Mouse (Mus musculus) intestine, postnatal 0 days (tissue): ENCODE measurements around the gene Herc3. TPM values are rescaled to one million over a fixed set of nuclear protein-coding genes. Genes with fewer than 3 reads are reported as not detected.

ENCODE experiments used
- ATAC-seq: fragments of 200-750 bp; cut with Nextera tagmentation; 2 replicates; pipeline ENCODE4 v1.8.0; 2017; ENCODE audit warnings: mild to moderate bottlenecking, moderate TSS enrichment, moderate library complexity
- H3K27ac ChIP-seq: fragments of 300-500 bp; sonication (generic); 2 replicates; pipeline ENCODE4 v1.5.1; 2014; ENCODE audit warnings: mild to moderate bottlenecking, low read depth, low read length, moderate library complexity
- H3K27me3 ChIP-seq: fragments of 300-500 bp; sonication (generic); replicated peaks from 2 replicates; pipeline ENCODE4 v1.6.1; 2014; ENCODE audit warnings: low read length, mixed read lengths; ENCODE audit not compliant: control insufficient read depth, insufficient read depth
- H3K36me3 ChIP-seq: fragments of 300-500 bp; sonication (generic); 2 replicates; pipeline ENCODE4 v1.6.1; 2014; ENCODE audit warnings: mild to moderate bottlenecking, moderate library complexity; ENCODE audit not compliant: control insufficient read depth, insufficient read depth
- H3K4me1 ChIP-seq: fragments of 300-500 bp; sonication (generic); replicated peaks from 2 replicates; pipeline ENCODE4 v1.6.1; 2014; ENCODE audit warnings: antibody characterized with exemption, low read length, mixed read lengths; ENCODE audit not compliant: control insufficient read depth, insufficient read depth
- H3K4me2 ChIP-seq: fragments of 300-500 bp; sonication (generic); replicated peaks from 2 replicates; pipeline ENCODE4 v1.6.1; 2014; ENCODE audit warnings: low read depth, mild to moderate bottlenecking, moderate library complexity
- H3K4me3 ChIP-seq: fragments of 300-500 bp; sonication (generic); 2 replicates; pipeline ENCODE4 v1.5.1; 2014; ENCODE audit warnings: low read depth, low read length
- H3K9ac ChIP-seq: fragments of 300-500 bp; sonication (generic); 2 replicates; pipeline ENCODE4 v1.6.1; 2014; ENCODE audit warnings: mild to moderate bottlenecking, low read depth, low read length
- H3K9me3 ChIP-seq: fragments of 300-500 bp; sonication (generic); 2 replicates; pipeline ENCODE4 v1.6.1; 2016; ENCODE audit warnings: mixed run types; ENCODE audit not compliant: control insufficient read depth
- CTCF ChIP-seq: sonication (generic); IDR thresholded peaks from 2 replicates; pipeline ENCODE4 v1.5.1; 2016; ENCODE audit warnings: low read depth, mild to moderate bottlenecking, control low read depth, antibody characterized with exemption, moderate library complexity
- WGBS: fragments of 180-500 bp; shearing (Covaris S2); extraction: QIAGEN DNeasy Blood & Tissue Kit; methylation state at CpG from one replicate; pipeline ENCODE4 v1.1.7; 2014; 5-methylcytosine and 5-hydroxymethylcytosine counted together
- polyA plus RNA-seq: library from polyadenylated mRNA; unstranded; fragments of >200 nt; fragmentation: Nextera tagmentation; extraction: Ambion mirVana; gene quantifications from 2 replicates; pipeline ENCODE4 v1.2.1, GENCODE M21; 2015

Gene Herc3
- polyA plus RNA-seq, 1 experiment from 2014 or later: 14.3 TPM

- no peak for ATAC-seq
- Histone ChIP-seq H3K9ac (no peak overlapping the region), H3K4me2 (no peak overlapping the region), H3K4me3 (no peak overlapping the region), H3K27ac (no peak overlapping the region), H3K36me3 (peaks cover 20% of the 10 kb centered on the region), H3K9me3 (no peaks in the 10 kb centered on the region), H3K4me1 (no peaks in the 10 kb centered on the region), H3K27me3 (no peaks in the 10 kb centered on the region)
- 62% methylated on average over 6 of the region's 6 CpGs for WGBS
- TF ChIP-seq CTCF: no peak
Measured at GRCm38 (mm10) chr6:58933189-58933913, 102.1 kb downstream of the Herc3 start.

GRCm38 (mm10) chr6:58934144-58934543 is 102.9 kb downstream of the Herc3 start:
- no peaks in the 10 kb centered on the region for H3K9me3 ChIP-seq

GRCm38 (mm10) chr6:58937726-58938125 is 106.5 kb downstream of the Herc3 start:
- Histone ChIP-seq H3K36me3 (peaks cover 43% of the 10 kb centered on the region), H3K4me2 (no peak overlapping the region), H3K4me3 (no peak overlapping the region), H3K4me1 (no peaks in the 10 kb centered on the region), H3K9ac (no peak overlapping the region), H3K9me3 (no peaks in the 10 kb centered on the region), H3K27ac (no peak overlapping the region), H3K27me3 (no peaks in the 10 kb centered on the region)
- ATAC-seq: no peak
- no peak for TF ChIP-seq CTCF

More at GRCm38 (mm10) chr6:58934144-58934543, 102.9 kb downstream of the Herc3 start:
- no peaks in the 10 kb centered on the region for H3K4me1 ChIP-seq
- ATAC-seq: no peak
- 84% methylated on average over 4 of the region's 4 CpGs for WGBS
- H3K4me3 ChIP-seq: no peak overlapping the region
- H3K4me2 ChIP-seq: no peak overlapping the region
- H3K27me3 ChIP-seq: no peaks in the 10 kb centered on the region
- H3K36me3 ChIP-seq: peaks cover 24% of the 10 kb centered on the region
- TF ChIP-seq CTCF: no peak
- H3K27ac ChIP-seq: no peak overlapping the region
- no peak overlapping the region for H3K9ac ChIP-seq

- no peak for TF ChIP-seq CTCF
- no peak overlapping the region for H3K27ac ChIP-seq
- H3K27me3 ChIP-seq: no peaks in the 10 kb centered on the region
- peaks cover 41% of the 10 kb centered on the region for H3K36me3 ChIP-seq
- H3K9ac ChIP-seq: no peak overlapping the region
- no peak overlapping the region for H3K4me3 ChIP-seq
- ATAC-seq: no peak
- H3K4me2 ChIP-seq: no peak overlapping the region
- 90% methylated on average over 2 of the region's 2 CpGs for WGBS
- H3K4me1 ChIP-seq: no peaks in the 10 kb centered on the region
- no peaks in the 10 kb centered on the region for H3K9me3 ChIP-seq
Measured at GRCm38 (mm10) chr6:58942276-58942675, 111.0 kb downstream of the Herc3 start.

- no peak overlapping the region for H3K4me3 ChIP-seq
- no peaks in the 10 kb centered on the region for H3K9me3 ChIP-seq
- ATAC-seq: no peak
- H3K27me3 ChIP-seq: no peaks in the 10 kb centered on the region
- peaks cover 36% of the 10 kb centered on the region for H3K36me3 ChIP-seq
- H3K9ac ChIP-seq: no peak overlapping the region
- WGBS: 98% methylated on average over 3 of the region's 3 CpGs
- no peak for TF ChIP-seq CTCF
- no peaks in the 10 kb centered on the region for H3K4me1 ChIP-seq
- no peak overlapping the region for H3K27ac ChIP-seq
- no peak overlapping the region for H3K4me2 ChIP-seq
Measured at GRCm38 (mm10) chr6:58943958-58944357, 112.7 kb downstream of the Herc3 start.

GRCm38 (mm10) chr6:58946246-58946645 is 115.0 kb downstream of the Herc3 start:
- no peak overlapping the region for H3K27ac ChIP-seq
- no peak overlapping the region for H3K4me3 ChIP-seq
- H3K27me3 ChIP-seq: no peaks in the 10 kb centered on the region
- no peak for ATAC-seq
- no peak overlapping the region for H3K9ac ChIP-seq
- TF ChIP-seq CTCF: no peak
- H3K36me3 ChIP-seq: peaks cover 22% of the 10 kb centered on the region
- H3K4me1 ChIP-seq: no peaks in the 10 kb centered on the region
- H3K9me3 ChIP-seq: no peaks in the 10 kb centered on the region
- WGBS: 64% methylated on average over 2 of the region's 2 CpGs
- no peak overlapping the region for H3K4me2 ChIP-seq
